Mouse (Mus musculus) kidney, postnatal 14 days (tissue): ENCODE data around the gene Gckr.

ENCODE experiments used
- DNase-seq: peaks from one replicate; pipeline ENCODE4 v3.0.0; 2022; ENCODE audit warnings: mixed read lengths

Gckr gene

GRCm38 (mm10) chr5:31297047-31297757 lies at the start of gene Gckr:
TSS of gene Gckr (plus strand) at chr5:31297443.
- no peak for DNase-seq

DNA sequence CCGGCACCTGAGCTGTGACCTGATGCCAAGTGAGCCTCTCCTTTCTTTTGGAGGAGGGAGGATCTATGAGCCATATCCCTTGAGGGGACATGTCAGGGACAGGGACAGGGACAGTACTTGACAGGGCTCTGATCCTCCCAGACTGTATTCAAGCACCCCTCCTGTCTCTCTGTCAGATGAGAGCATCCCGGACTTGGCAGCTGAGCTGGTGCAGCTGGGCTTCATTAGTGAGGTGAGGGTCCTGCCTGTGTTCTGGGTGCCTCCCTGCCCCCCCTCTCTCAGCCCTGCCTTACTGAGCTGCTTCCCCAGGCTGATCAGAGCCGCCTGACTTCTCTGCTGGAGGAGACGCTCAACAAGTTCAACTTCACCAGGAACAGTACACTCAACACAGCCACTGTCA lies 46.5 kb upstream of the Gckr start:
- no peak for DNase-seq

GRCm38 (mm10) chr5:31251541-31252101 lies 45.6 kb upstream of the Gckr start, which contains the start of gene Krtcap3:
TSS of gene Krtcap3 (plus strand) at chr5:31251691.
- peak; percentile 82 for DNase-seq

- DNase-seq: no peak
These were observed 45.1 kb upstream of the Gckr start for GRCm38 (mm10) chr5:31252151-31252550.

GRCm38 (mm10) chr5:31252795-31253545 lies 44.3 kb upstream of the Gckr start:
- no peak for DNase-seq

DNA sequence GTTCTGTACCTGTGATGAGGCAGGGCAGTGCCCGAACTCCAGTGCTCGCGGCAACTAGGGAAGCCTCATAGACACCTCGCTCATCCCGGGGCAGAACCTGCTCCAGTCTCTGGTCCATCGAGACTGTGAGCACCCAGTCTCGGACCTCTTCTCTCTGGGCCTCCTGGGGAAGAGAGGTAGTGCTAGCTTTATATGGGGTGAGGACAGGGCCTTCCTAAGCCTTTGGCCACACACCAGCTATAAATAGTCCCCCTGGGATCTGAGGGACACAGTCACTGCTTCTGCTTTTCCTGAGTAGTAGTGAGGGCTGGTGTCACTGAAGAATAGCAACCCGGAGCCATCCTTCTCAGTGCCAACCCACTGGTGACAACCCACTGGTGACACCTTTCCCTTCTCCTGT lies 43.4 kb upstream of the Gckr start:
- no peak for DNase-seq

DNA sequence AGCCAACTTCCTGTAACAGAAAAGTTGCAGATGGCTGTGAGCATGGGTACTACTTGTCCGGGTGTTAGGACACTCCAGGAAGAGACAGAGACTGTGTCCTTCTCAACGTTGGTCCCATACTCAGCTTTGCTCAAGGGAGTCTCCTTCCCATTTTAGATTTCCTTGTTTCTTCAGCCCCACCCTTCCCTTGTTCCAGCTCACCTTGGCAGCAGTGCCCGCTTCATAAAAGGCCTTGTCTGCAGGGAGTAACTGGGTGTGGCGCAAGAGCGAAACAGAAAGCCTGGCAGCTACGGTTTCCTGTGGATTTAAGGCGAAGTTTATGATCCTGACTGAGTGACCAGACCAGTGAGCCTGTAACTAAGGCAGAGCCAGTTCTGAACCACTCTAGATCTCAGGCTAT lies 42.8 kb upstream of the Gckr start:
- DNase-seq: peak; percentile 50

- DNase-seq: no peak
These were observed 42.3 kb upstream of the Gckr start for GRCm38 (mm10) chr5:31254901-31255300.

- no peak for DNase-seq
These were observed 41.9 kb upstream of the Gckr start for GRCm38 (mm10) chr5:31255381-31255780.

DNA sequence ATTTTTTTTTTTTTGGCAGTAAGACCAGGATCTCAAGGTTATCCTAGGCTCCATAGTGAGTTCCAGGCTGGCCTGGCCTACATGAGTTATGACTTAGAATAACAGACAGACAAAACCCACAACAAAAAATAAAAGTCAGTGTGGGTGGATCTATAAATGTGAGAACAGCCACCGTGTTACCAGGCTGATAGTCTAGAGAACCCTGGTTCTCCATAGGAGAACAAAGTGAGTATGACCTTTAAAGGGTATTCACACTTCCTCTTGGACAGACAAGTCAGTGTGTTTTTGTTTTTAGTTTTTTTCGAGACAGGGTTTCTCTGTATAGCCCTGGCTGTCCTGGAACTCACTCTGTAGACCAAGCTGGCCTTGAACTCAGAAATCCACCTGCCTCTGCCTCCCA lies 41.3 kb upstream of the Gckr start:
- DNase-seq: no peak

DNA sequence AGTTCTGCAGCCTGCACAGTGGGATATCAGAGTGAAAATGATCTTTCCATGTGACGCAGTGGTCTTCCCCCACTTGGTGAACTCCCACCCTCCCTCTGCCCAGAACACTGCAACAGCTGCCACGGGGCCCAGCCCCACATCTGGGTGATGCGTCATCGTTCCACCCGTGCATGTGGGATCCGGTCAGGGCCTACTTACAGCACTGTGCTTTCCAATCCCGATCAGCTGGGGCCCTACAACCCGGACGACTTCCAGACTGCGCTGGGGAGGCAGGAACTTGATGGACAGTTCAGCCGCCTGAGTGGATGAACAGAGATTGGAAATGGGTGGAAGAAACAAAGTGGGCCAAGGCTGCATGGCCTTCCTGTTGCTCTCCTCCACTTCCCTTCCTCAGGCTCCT lies 39.6 kb upstream of the Gckr start:
- no peak for DNase-seq

DNA sequence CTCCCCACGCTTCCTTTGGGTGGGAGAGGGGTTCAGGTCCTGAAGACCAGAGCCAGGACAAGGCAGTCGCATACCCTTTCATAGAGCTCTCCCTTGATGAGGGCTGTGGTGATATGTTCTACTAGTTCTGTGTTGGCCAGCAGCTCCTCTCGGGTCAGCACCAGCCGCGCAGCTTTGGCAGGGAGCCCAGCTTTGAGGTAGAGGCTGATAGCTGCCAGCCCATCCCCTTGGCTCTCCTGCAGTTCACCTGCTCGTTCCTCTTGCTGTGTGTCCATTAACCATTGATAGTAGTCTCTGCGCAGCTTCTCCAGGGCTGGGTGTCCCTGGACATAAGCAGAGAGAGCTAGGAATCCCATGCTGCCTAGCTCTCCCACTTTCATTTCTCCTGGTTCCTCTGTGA lies 31.1 kb upstream of the Gckr start:
- DNase-seq: no peak

- DNase-seq: no peak
These were observed 29.6 kb upstream of the Gckr start for GRCm38 (mm10) chr5:31267686-31268085.

DNA sequence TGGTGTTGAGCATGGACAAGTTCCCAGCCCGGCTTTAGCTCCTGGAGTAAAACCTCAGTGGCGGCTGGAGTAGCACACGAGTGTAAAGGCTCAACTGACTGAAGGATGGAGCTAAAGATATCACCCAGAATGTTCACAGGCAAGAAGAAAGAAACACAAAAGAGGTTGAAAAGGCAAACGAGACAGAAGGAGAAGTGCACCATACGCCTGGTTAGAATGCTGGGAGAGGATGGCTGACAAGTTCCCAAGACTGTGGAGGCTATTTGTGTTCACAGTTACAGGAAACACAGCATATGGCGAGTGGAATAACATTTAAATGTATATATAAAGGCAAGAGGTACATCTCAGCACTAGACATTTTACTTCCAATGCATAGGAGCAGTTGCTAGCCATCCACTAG lies 24.2 kb upstream of the Gckr start:
- no peak for DNase-seq

GRCm38 (mm10) chr5:31279245-31279988 lies 17.8 kb upstream of the Gckr start:
- DNase-seq: no peak

DNA sequence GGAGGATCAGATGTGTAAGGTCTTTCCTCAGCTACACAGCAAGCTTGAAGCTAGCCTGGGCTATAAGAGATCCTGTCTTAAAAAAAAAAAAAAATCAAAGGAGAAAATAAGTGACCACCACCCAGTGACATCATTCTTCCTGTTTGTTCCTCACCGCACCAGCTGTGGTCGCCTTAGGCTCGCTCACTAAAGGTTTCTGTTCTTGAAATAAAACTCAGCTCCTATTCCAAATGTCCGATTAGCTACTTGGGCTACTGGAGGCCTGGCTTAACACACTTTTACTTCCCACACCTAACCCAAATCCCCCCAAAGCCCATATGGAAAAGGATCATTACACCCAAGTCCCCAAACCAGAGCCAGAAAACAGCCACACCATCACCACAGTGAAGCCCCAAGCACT lies 9.0 kb upstream of the Gckr start:
- DNase-seq: no peak

DNA sequence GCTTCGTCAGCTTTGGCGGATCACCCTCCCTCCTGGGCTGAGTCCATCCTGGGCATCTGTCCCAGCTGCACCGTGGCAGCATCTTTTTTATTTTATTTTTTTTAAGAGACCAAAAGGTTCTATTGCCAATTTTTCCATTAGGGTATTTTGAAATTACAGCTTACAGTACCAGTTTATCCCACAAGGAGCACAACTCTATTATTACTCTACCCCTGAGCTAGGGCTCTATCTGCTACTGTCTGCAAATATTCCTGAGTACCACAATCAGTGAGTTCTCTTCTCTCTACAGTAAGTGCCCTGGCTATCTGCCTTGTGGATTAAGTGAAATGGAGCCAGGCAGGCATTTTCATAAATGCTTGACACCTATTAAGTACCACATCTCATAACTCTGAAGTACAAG lies 8.6 kb upstream of the Gckr start:
- no peak for DNase-seq

GRCm38 (mm10) chr5:31289626-31290230 lies 7.5 kb upstream of the Gckr start:
- no peak for DNase-seq

DNA sequence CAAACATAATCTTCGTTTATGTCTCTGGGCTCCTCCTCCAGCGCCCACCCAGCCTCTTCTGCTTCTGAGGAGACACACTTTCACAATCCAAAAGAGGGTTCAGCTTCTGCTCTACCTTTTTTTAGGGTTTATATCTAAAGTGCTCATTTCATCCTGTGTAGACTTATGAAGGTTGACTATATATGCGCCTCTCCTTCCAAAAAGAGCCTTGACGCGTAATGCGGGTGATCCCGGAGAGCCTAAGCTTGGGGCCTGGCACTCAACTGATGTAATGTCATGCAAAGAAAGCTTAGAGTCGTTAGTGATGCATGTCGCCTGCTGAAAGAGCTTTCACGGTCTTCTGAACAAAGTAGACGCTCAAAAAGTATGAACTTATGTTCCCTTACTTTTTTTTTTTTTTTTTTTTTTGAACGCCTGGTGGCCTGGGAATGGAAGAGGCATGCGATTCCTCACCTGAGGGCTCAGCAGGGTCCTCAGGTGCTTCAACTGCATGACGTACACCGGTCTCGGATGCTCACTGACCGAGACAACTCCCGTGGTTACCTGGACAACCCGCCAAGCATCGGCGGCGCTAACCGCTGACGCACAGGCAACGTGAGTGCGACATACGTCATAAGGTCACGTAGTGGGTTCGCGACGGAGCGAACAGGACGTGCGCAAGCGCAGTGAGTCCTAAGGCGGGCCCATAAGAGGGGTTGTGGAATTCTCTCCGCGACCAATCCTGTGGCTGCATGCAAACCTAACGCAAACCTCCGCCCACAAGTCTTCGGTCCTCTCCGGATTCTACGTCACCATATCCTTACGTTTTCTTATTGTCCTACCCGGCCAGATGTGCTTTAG lies 6.5 kb upstream of the Gckr start, which contains the start of gene Ift172:
Gene Ift172 (minus strand): TSS at position 596 of the 840 bp plus-strand sequence.
- peak; percentile 98 for DNase-seq

DNA sequence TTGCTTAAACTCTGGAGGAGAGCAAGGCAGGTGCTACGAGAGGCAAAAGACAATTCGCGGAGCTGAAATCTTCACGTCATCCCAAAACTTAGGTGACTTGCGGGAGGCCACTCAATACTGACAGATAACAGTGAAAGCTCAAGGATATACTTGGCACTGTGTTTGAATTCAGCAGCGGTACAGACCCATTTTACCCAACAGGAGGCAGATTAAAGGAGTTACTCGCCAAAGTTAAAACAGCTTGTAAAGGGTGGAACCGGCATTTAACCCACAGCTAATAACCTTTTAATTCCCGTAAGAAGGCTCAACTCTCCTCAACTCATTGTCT lies 5.9 kb upstream of the Gckr start:
- DNase-seq: no peak

- no peak for DNase-seq
These were observed 2.2 kb upstream of the Gckr start for GRCm38 (mm10) chr5:31294964-31295605.
